Comparison of ENCODE assay signal across 29 mouse cellular contexts in the genomic region with DNA sequence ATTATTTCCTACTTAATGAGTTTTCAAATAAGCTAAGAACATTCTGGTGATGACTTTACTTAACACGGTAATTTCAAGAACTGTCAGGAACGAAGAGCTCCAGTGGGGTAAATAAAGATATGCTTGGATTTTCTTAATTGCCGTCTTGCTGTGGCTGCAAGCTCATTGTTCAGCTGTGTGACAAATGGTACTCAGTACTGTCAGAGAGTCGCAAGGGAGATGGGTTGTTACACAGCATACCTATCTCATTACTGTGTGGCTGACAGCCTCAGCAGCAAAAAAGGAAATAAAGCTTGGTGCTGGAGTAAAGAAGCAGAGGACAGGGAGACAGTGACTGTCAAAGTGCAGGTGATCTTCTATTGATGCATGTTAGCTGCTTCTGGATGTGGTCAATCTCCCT.
DNase-seq lines count a peak whose midpoint lies in the region; ATAC-seq and TF ChIP-seq lines count a peak whose summit lies in the region.
"Had no signal": no experiment of that assay in that cellular context is flagged by ENCODE, and none has a peak within 500 bp of the region (broad histone marks: within the 10 kb centered on the region; RNA-seq: fewer than 3 reads in every experiment).

No protein-coding gene starts in this region.

- no peak overlapping the region for H3K4me2 ChIP-seq in hindbrain, embryonic 11.5 days (replicated peaks; ENCODE audit: low read depth, low read length)
- H3K4me2 ChIP-seq in hindbrain, embryonic 16.5 days (ENCODE audit: low read length) = no peak overlapping the region
- H3K4me2 ChIP-seq in midbrain, embryonic 16.5 days (ENCODE audit: low read length) = no peak overlapping the region
- H3K4me2 ChIP-seq in midbrain, embryonic 13.5 days (replicated peaks) = no peak overlapping the region
- H3K4me2 ChIP-seq: embryonic facial prominence, embryonic 12.5 days; embryonic facial prominence, embryonic 15.5 days; heart, embryonic 13.5 days; hindbrain, embryonic 15.5 days had no signal

- no peak for DNase-seq in hindbrain, embryonic 11.5 days (ENCODE audit: low spot score)
- DNase-seq in Muller cell, postnatal 12 days (ENCODE audit: inconsistent ontology term) = peak; percentile 6
- peak; percentile 28 for DNase-seq in brain, embryonic 14.5 days (ENCODE audit: low read depth)
- DNase-seq in urinary bladder, postnatal 25 days (ENCODE audit: low spot score) = no peak
- no peak for DNase-seq in urinary bladder, postnatal 10 days (ENCODE audit: low spot score)
- DNase-seq: adrenal gland, adult 2 months; adrenal gland, postnatal 14 days; B cell, adult 2 months; cerebellum, adult 2 months; cerebellum, adult 9-11 months; cerebellum, postnatal 25 days; gastrocnemius, postnatal 10 days; gastrocnemius, postnatal 36 days; heart, adult 2 months; heart, postnatal 14 days; heart, postnatal 4 days had no signal

- no peak overlapping the region for H3K9ac ChIP-seq in hindbrain, embryonic 11.5 days (ENCODE audit: low read depth, low read length)
- no peak overlapping the region for H3K9ac ChIP-seq in hindbrain, embryonic 16.5 days (ENCODE audit: low read depth, low read length)
- no peak overlapping the region for H3K9ac ChIP-seq in midbrain, embryonic 16.5 days (ENCODE audit: low read depth, low read length)
- no peak overlapping the region for H3K9ac ChIP-seq in midbrain, embryonic 13.5 days (replicated peaks)
- H3K9ac ChIP-seq: embryonic facial prominence, embryonic 12.5 days; embryonic facial prominence, embryonic 15.5 days; heart, embryonic 13.5 days; hindbrain, embryonic 15.5 days had no signal

- WGBS in hindbrain, embryonic 11.5 days = 56% methylated on average over 4 of the region's 4 CpGs
- WGBS in hindbrain, embryonic 16.5 days = 32% methylated on average over 4 of the region's 4 CpGs
- WGBS in midbrain, embryonic 16.5 days = 61% methylated on average over 4 of the region's 4 CpGs
- 76% methylated on average over 4 of the region's 4 CpGs for WGBS in midbrain, embryonic 13.5 days

- ATAC-seq in hindbrain, embryonic 11.5 days (ENCODE audit: low FRiP score) = 0 out of 2 replicates have a peak, but pooled peaks have one; percentile 23
- no peak for ATAC-seq in hindbrain, embryonic 16.5 days
- peak; percentile 66; the same call in 1 of the 2 replicates for ATAC-seq in midbrain, embryonic 16.5 days
- no peak for ATAC-seq in midbrain, embryonic 13.5 days
- ATAC-seq: forebrain, embryonic 16.5 days; inflammation-experienced regulatory T-cells, adult 6 months; intestine, postnatal 0 days had no signal

- H3K27ac ChIP-seq in hindbrain, embryonic 11.5 days (ENCODE audit: low read depth, low read length) = no peak overlapping the region
- H3K27ac ChIP-seq in hindbrain, embryonic 16.5 days (ENCODE audit: low read depth, low read length) = no peak overlapping the region
- no peak overlapping the region for H3K27ac ChIP-seq in midbrain, embryonic 16.5 days (ENCODE audit: low read length)
- H3K27ac ChIP-seq in midbrain, embryonic 13.5 days = no peak overlapping the region
- H3K27ac ChIP-seq: embryonic facial prominence, embryonic 12.5 days; embryonic facial prominence, embryonic 15.5 days; heart, adult 2 months; heart, embryonic 10.5 days; heart, embryonic 13.5 days; hindbrain, embryonic 15.5 days had no signal

- no peaks in the 10 kb centered on the region for H3K36me3 ChIP-seq in hindbrain, embryonic 11.5 days (ENCODE audit: control insufficient read depth, insufficient read depth, low read length)
- H3K36me3 ChIP-seq in hindbrain, embryonic 16.5 days (ENCODE audit: control insufficient read depth, insufficient read depth, low read length) = no peaks in the 10 kb centered on the region
- H3K36me3 ChIP-seq in midbrain, embryonic 16.5 days (ENCODE audit: control insufficient read depth, insufficient read depth, low read length) = no peaks in the 10 kb centered on the region
- no peaks in the 10 kb centered on the region for H3K36me3 ChIP-seq in midbrain, embryonic 13.5 days
- H3K36me3 ChIP-seq: embryonic facial prominence, embryonic 12.5 days; embryonic facial prominence, embryonic 15.5 days; G1E; heart, embryonic 10.5 days; heart, embryonic 13.5 days; hindbrain, embryonic 15.5 days had no signal

- no peaks in the 10 kb centered on the region for H3K4me1 ChIP-seq in hindbrain, embryonic 11.5 days (replicated peaks; ENCODE audit: control insufficient read depth, insufficient read depth, low read length)
- H3K4me1 ChIP-seq in hindbrain, embryonic 16.5 days (ENCODE audit: control insufficient read depth, insufficient read depth, low read depth, low read length) = no peaks in the 10 kb centered on the region
- H3K4me1 ChIP-seq in midbrain, embryonic 16.5 days (ENCODE audit: control insufficient read depth, insufficient read depth, low read length) = no peaks in the 10 kb centered on the region
- no peaks in the 10 kb centered on the region for H3K4me1 ChIP-seq in midbrain, embryonic 13.5 days (replicated peaks)
- H3K4me1 ChIP-seq: embryonic facial prominence, embryonic 12.5 days; embryonic facial prominence, embryonic 15.5 days; heart, embryonic 10.5 days; heart, embryonic 13.5 days; hindbrain, embryonic 15.5 days had no signal

- TF ChIP-seq CTCF in brain, embryonic 14.5 days (IDR thresholded peaks at IDR 0.05; ENCODE audit: borderline replicate concordance, extremely low read depth, insufficient read depth, insufficient read length) = no peak

- TF ChIP-seq POLR2A in brain, embryonic 14.5 days (IDR thresholded peaks at IDR 0.05; ENCODE audit: borderline replicate concordance, extremely low read depth, insufficient read depth, insufficient read length, poor library complexity, severe bottlenecking) = no peak

- H3K9me3 ChIP-seq in hindbrain, embryonic 11.5 days (ENCODE audit: control insufficient read depth, low read length) = no peaks in the 10 kb centered on the region
- H3K9me3 ChIP-seq in hindbrain, embryonic 16.5 days (ENCODE audit: control insufficient read depth, low read length) = no peaks in the 10 kb centered on the region
- H3K9me3 ChIP-seq in midbrain, embryonic 16.5 days (replicated peaks; ENCODE audit: control insufficient read depth, low read length, poor library complexity, severe bottlenecking) = no peaks in the 10 kb centered on the region
- H3K9me3 ChIP-seq in midbrain, embryonic 13.5 days = no peaks in the 10 kb centered on the region
- H3K9me3 ChIP-seq: embryonic facial prominence, embryonic 12.5 days; embryonic facial prominence, embryonic 15.5 days; G1E; heart, embryonic 10.5 days; heart, embryonic 13.5 days; hindbrain, embryonic 15.5 days had no signal

- no peaks in the 10 kb centered on the region for H3K27me3 ChIP-seq in hindbrain, embryonic 11.5 days (ENCODE audit: control insufficient read depth, insufficient read depth, low read length)
- no peaks in the 10 kb centered on the region for H3K27me3 ChIP-seq in hindbrain, embryonic 16.5 days (replicated peaks; ENCODE audit: control insufficient read depth, insufficient read depth, low read length)
- no peaks in the 10 kb centered on the region for H3K27me3 ChIP-seq in midbrain, embryonic 16.5 days (ENCODE audit: control insufficient read depth, insufficient read depth, low read depth, low read length)
- no peaks in the 10 kb centered on the region for H3K27me3 ChIP-seq in midbrain, embryonic 13.5 days
- H3K27me3 ChIP-seq: CH12.LX; embryonic facial prominence, embryonic 12.5 days; embryonic facial prominence, embryonic 15.5 days; heart, embryonic 13.5 days; hindbrain, embryonic 15.5 days had no signal

- no peak overlapping the region for H3K4me3 ChIP-seq in hindbrain, embryonic 11.5 days (ENCODE audit: low read depth, low read length)
- no peak overlapping the region for H3K4me3 ChIP-seq in hindbrain, embryonic 16.5 days (ENCODE audit: low read length)
- H3K4me3 ChIP-seq in midbrain, embryonic 16.5 days (ENCODE audit: low read depth, low read length) = no peak overlapping the region
- H3K4me3 ChIP-seq in midbrain, embryonic 13.5 days (replicated peaks) = no peak overlapping the region
- H3K4me3 ChIP-seq: embryonic facial prominence, embryonic 12.5 days; embryonic facial prominence, embryonic 15.5 days; heart, adult 2 months; heart, embryonic 10.5 days; heart, embryonic 13.5 days; hindbrain, embryonic 15.5 days had no signal

Comparison
In these comparisons a context has a peak if more than half of its experiments do, and no peak if none do; other contexts are left out.
1. ATAC-seq: peak in hindbrain, embryonic 11.5 days (single experiment) and midbrain, embryonic 16.5 days (single experiment); none in hindbrain, embryonic 16.5 days (single experiment) and midbrain, embryonic 13.5 days (single experiment).
2. DNase-seq: peak in Muller cell, postnatal 12 days (single experiment) and brain, embryonic 14.5 days (single experiment); none in hindbrain, embryonic 11.5 days (single experiment), urinary bladder, postnatal 25 days (single experiment) and urinary bladder, postnatal 10 days (single experiment).